Mouse (Mus musculus): ENCODE data around the gene 4933428G20Rik. TPM values are rescaled to one million over a fixed set of nuclear protein-coding genes. Genes with fewer than 3 reads are reported as not detected.

Gene 4933428G20Rik
- polyA plus RNA-seq, 1 experiment, result 0.08 TPM

DNA sequence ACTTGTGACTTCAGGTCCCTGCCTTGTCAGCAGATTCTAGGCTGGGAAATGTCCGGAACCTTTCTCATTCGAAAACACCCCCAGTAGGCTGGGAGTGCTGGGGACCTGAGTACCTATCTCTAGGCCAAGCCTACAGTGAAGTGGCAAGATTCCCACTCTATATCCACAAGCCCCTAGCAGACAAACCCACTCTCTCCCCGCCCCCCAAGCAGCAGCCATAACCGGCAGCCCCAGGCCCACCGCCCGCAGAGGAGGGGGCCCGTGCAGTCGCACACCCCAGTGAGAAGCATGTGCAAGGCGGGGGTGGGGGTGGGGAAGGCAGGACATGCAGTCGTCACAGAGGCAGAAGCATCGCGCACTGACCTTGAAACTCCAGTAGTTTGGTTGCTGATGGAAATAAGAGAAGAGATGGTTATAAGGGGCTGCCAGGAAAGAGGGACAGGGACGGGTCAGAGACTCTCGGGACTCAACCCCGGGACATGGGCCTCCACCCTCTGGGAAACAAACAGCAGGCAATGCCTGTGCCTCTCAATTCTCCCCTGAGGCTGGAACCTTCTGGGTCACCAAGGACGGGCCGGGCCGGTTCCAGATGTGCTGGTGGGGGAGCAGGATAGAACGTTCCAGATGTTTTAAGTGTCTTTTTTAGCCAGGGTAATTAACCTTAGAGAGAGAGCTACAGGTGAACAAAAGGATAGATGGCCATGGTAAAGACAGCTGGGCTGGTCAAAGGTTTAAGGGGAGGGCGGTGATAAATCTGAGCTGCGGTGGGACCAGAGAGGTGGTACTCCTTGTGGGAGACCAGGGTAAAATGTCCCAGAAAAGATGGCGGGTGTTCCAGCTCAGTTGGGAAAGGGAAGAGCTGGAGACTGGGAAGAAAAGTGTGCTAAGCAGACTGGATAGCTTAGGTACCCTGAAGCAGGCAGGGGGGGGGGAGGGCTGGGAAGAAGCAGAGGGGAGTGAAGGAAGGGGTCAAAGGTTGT lies 42.3 kb upstream of the 4933428G20Rik start:
- no peak overlapping the region for H3K4me3 ChIP-seq (replicated peaks; ENCODE audit: extremely low read depth, low read depth, low read length)
- TF ChIP-seq POLR2A (IDR thresholded peaks at IDR 0.05; ENCODE audit: borderline replicate concordance, extremely low read depth, low read depth, low read length) (no peak), CTCF (IDR thresholded peaks at IDR 0.05; ENCODE audit: insufficient read depth, low read length) (no peak)
- 85% methylated on average over 22 of the region's 22 CpGs for WGBS
- DNase-seq, result no peak
- peaks cover 3% of the 10 kb centered on the region; the same call in 1 of the 2 replicates for H3K4me1 ChIP-seq (ENCODE audit: control insufficient read depth, insufficient read depth, low read length)

DNA sequence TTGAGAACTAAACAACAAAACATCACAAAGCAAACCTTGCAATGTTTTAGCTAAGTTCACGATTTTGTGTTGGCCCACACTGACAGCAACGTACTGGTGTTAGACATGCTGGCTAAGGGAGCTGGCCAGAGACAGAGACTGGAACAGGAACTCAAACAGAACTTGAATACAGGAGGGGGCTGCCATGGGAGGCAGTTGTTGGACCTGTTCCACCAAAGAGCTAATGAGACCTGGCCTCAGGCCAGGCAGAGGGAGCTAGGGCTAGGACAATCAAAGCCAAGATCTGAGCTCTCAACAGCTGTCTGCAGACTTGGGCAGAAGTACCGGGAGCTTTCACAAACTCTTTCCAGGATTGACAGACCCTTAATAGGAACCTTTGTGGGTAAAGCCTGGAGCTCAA lies 40.5 kb upstream of the 4933428G20Rik start:
- no peak for TF ChIP-seq CTCF (IDR thresholded peaks at IDR 0.05; ENCODE audit: insufficient read depth, low read length)
- no peak for TF ChIP-seq POLR2A (IDR thresholded peaks at IDR 0.05; ENCODE audit: borderline replicate concordance, extremely low read depth, low read depth, low read length)
- Histone ChIP-seq H3K4me1 (ENCODE audit: control insufficient read depth, insufficient read depth, low read length) (peaks cover 3% of the 10 kb centered on the region; the same call in 1 of the 2 replicates), H3K4me3 (replicated peaks; ENCODE audit: extremely low read depth, low read depth, low read length) (no peak overlapping the region)
- 12% methylated on average over 3 of the region's 3 CpGs for WGBS
- DNase-seq, result no peak

DNA sequence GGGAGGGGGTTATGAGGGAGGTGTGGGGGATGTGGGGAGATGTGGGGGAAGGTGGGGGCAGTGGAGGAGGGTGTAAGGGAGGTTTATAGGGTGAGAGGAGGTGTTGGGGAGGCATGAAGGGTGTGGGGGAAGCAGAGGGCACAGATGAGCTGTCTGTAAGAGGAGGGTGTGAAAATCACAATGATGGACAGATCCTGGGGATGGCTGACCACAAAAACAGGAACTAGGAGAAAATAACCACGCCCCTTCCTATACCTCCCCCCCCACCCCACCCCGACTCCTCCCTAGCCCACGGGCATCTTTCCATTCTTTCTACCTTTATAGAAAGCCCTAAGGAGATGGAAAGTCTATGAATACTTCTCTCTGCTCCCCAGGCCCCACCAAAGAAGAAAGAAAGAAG lies 40.0 kb upstream of the 4933428G20Rik start:
- Histone ChIP-seq H3K4me3 (replicated peaks; ENCODE audit: extremely low read depth, low read depth, low read length) (no peak overlapping the region), H3K4me1 (ENCODE audit: control insufficient read depth, insufficient read depth, low read length) (peaks cover 3% of the 10 kb centered on the region; the same call in 1 of the 2 replicates)
- no peak for TF ChIP-seq POLR2A (IDR thresholded peaks at IDR 0.05; ENCODE audit: borderline replicate concordance, extremely low read depth, low read depth, low read length)
- no peak for DNase-seq
- WGBS, result 44% methylated on average over 3 of the region's 3 CpGs

DNA sequence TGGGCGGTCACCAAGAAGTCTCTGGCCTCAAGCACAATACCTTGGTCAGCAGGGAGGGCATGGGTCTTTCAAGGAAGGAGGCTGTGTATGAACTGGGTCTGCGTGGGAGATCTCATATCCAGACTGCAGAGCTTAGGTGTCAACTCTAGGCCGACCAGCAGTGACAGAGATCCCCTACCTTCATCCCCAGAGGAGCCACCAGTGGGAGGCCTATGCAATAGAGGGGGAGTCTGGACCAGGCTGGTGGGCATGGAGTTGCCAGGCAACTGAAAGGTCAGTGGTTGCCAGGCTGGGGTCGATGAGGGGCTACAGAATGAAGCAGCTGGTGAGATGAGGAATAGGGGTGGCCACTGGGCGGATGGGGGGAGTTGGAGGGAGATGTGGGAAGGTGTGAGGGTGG lies 39.5 kb upstream of the 4933428G20Rik start:
- H3K4me1 ChIP-seq (ENCODE audit: control insufficient read depth, insufficient read depth, low read length), result peaks cover 3% of the 10 kb centered on the region; the same call in 1 of the 2 replicates
- WGBS, result 78% methylated on average over 5 of the region's 5 CpGs
- no peak for DNase-seq
- TF ChIP-seq CTCF (IDR thresholded peaks at IDR 0.05; ENCODE audit: insufficient read depth, low read length), result no peak
- no peak for TF ChIP-seq POLR2A (IDR thresholded peaks at IDR 0.05; ENCODE audit: borderline replicate concordance, extremely low read depth, low read depth, low read length)
- no peak overlapping the region for H3K4me3 ChIP-seq (replicated peaks; ENCODE audit: extremely low read depth, low read depth, low read length)

DNA sequence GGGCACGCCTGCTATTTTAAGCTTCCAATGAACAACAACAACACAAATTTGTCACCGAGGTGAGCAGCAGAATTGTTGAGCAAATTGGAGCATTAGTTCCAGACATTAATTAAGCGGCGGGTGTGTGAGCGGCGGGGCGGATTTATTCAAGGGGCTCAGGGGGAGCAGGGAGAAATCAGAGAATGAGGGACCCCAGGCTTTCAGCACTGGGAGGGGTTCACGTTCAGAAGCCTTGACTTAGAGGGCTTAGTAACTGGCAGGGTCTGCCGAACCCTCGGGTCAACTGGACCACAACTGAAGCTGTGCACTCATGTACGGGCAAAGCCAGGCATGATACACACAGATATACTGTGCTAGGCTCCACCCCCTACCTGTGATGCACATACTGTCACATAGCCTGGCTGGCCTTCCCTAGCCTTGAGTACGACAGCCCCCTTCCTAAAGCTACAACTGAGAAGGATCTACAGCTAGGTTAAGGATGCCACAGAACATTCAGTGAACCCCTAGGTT lies 37.5 kb upstream of the 4933428G20Rik start:
- TF ChIP-seq CTCF (IDR thresholded peaks at IDR 0.05; ENCODE audit: insufficient read depth, low read length), result no peak
- no peak for TF ChIP-seq POLR2A (IDR thresholded peaks at IDR 0.05; ENCODE audit: borderline replicate concordance, extremely low read depth, low read depth, low read length)
- H3K4me3 ChIP-seq (replicated peaks; ENCODE audit: extremely low read depth, low read depth, low read length), result no peak overlapping the region

DNA sequence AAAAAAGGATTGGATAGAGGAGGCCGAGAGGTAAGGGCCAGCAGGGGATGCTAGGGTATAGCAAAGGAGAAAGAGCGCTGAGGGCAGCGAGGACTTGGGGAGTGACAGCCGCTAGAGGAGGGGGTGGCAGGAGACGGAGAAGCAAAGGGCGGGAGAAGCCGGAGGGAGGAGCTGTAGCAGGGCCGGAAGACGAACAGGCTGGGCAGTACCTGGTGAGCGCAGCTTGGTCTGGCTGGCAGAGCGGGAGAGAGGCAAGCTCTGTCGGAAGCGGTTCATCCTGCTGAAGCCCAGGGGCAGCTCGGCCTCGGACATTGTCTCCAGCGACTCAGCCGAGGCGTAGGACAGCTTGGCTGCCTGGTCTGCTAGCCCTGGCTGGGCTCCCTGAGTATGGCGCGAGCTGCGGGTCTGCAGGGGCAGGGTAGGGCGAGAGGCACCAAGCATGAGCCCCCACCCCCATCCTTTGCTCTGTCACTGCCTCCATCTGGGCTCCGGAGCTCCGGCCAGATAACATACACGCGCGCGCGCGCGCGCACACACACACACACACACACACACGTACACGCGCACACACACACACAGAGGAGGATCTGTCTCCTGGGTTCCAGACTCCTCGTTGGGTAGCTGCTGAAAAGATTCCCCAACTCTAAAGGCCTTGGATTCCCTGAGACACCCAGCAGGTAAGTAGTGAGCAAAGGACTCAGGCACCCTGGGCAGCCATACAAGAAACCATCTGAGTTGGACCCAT lies 36.9 kb upstream of the 4933428G20Rik start:
- 8% methylated on average over 36 of the region's 36 CpGs for WGBS
- Histone ChIP-seq H3K4me1 (ENCODE audit: control insufficient read depth, insufficient read depth, low read length) (peaks cover 5% of the 10 kb centered on the region; the same call in 1 of the 2 replicates), H3K4me3 (replicated peaks; ENCODE audit: extremely low read depth, low read depth, low read length) (no peak overlapping the region)
- no peak for TF ChIP-seq CTCF (IDR thresholded peaks at IDR 0.05; ENCODE audit: insufficient read depth, low read length)
- TF ChIP-seq POLR2A (IDR thresholded peaks at IDR 0.05; ENCODE audit: borderline replicate concordance, extremely low read depth, low read depth, low read length), result no peak
- no peak for DNase-seq

More for the DNA sequence above, 37.5 kb upstream of the 4933428G20Rik start:
- DNase-seq, result no peak
- WGBS, result 55% methylated on average over 12 of the region's 12 CpGs
- peaks cover 3% of the 10 kb centered on the region; the same call in 1 of the 2 replicates for H3K4me1 ChIP-seq (ENCODE audit: control insufficient read depth, insufficient read depth, low read length)

DNA sequence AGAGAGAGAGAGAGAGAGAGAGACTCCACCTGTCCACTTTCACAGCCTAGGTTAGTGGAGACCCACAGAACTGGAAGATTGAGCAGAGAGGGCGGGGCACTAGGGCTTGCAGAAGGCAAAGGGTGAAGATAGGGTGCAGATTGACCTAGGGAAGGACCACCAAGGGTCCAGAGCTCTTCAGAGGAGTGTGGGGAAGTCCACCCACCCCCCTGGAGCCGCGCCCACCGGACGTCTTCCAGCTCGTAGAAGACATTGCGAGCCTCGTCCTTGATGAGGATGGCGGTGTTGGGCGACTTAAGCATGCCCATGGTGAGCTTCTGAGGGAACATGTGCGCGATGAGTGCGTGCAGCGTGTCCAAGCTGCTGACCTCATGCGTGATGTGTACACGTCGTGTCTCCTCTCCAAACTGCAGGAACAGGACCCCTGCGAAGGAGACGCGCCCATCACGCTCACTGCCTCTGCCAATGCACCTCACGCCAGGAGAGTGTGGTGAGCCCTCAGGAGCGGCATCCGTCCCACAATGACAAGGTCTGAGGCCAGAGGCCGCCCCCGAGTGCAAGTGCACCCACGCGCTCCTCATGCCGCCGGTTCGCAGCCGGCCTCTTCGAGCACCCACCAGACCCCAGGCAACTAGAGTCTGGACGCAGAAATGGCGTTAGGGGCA lies 36.1 kb upstream of the 4933428G20Rik start:
- H3K4me1 ChIP-seq (ENCODE audit: control insufficient read depth, insufficient read depth, low read length), result peaks cover 6% of the 10 kb centered on the region; the same call in 1 of the 2 replicates
- DNase-seq, result no peak
- 25% methylated on average over 35 of the region's 35 CpGs for WGBS
- no peak for TF ChIP-seq POLR2A (IDR thresholded peaks at IDR 0.05; ENCODE audit: borderline replicate concordance, extremely low read depth, low read depth, low read length)
- H3K4me3 ChIP-seq (replicated peaks; ENCODE audit: extremely low read depth, low read depth, low read length), result no peak overlapping the region

DNA sequence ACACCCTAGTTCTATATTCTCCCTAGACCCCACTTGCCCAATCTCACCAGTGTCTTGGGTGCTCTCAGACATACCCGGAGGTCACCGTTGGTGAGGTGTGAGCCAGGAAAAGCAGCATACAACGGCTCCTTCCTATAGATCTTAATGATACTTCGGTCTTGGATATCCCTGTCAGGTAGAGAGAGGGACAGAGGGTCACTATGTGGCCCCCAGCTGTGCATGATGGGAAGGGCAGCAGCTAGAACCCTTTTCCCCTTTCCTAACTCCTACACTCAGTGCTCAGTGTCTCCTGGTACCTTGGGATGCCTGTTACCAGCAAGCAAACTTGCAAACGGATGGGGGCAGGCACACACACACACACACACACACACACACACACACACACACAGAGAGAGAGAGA lies 35.5 kb upstream of the 4933428G20Rik start:
- 53% methylated on average over 4 of the region's 5 CpGs for WGBS
- TF ChIP-seq POLR2A (IDR thresholded peaks at IDR 0.05; ENCODE audit: borderline replicate concordance, extremely low read depth, low read depth, low read length) (no peak), CTCF (IDR thresholded peaks at IDR 0.05; ENCODE audit: insufficient read depth, low read length) (no peak)
- H3K4me3 ChIP-seq (replicated peaks; ENCODE audit: extremely low read depth, low read depth, low read length), result no peak overlapping the region
- peaks cover 6% of the 10 kb centered on the region; the same call in 1 of the 2 replicates for H3K4me1 ChIP-seq (ENCODE audit: control insufficient read depth, insufficient read depth, low read length)
- DNase-seq, result no peak

DNA sequence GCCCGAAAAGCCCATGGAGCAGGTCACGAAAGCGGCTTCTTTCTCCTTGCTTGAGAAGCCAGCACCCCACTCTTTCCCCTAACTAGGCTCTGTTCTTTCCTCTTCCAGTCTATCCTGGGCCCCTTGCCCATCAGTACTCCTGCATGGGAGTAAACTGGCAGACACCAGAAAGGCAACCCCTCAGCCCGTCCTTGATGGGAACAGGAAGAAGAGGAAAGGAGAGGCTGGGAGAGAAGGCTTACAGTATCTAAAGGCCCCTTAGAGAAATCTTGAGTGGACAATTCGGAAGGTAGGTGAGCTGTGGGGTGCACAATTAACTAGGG lies 35.1 kb upstream of the 4933428G20Rik start:
- no peak for DNase-seq
- WGBS, result 36% methylated on average over 5 of the region's 5 CpGs
- TF ChIP-seq CTCF (IDR thresholded peaks at IDR 0.05; ENCODE audit: insufficient read depth, low read length), result no peak
- no peak for TF ChIP-seq POLR2A (IDR thresholded peaks at IDR 0.05; ENCODE audit: borderline replicate concordance, extremely low read depth, low read depth, low read length)
- H3K4me3 ChIP-seq (replicated peaks; ENCODE audit: extremely low read depth, low read depth, low read length), result no peak overlapping the region
- H3K4me1 ChIP-seq (ENCODE audit: control insufficient read depth, insufficient read depth, low read length), result peaks cover 6% of the 10 kb centered on the region; the same call in 1 of the 2 replicates

All from lung, adult 2 months (tissue).